Mouse (Mus musculus) spleen, adult 2 months (tissue): ENCODE measurements at regions not wholly inside any gene's neighbourhood (a gene's known extent, or its start where the extent isn't known, plus 50 kb on each side); places are given as distances from the start of the nearest gene placed in this dataset.

Source experiments
- DNase-seq, 2 experiments: peaks; one replicate each; pipeline versions ENCODE4 v3.0.0 to v3.0.0-alpha.2; 2012 to 2021; ENCODE audit warnings: low spot score in 2 of 2, low read depth in 1 of 2
- H3K27ac ChIP-seq: fragments of 200-500 bp; 2 replicates; pipeline ENCODE4 v1.5.1; 2012; ENCODE audit warnings: low read length, inconsistent platforms; ENCODE audit not compliant: insufficient read depth
- H3K27me3 ChIP-seq: fragments of 200-500 bp; 2 replicates; pipeline ENCODE4 v1.6.1; 2012; ENCODE audit warnings: mild to moderate bottlenecking, moderate library complexity, low read length, inconsistent platforms; ENCODE audit not compliant: control insufficient read depth, insufficient read depth
- H3K36me3 ChIP-seq: fragments of 200-500 bp; 2 replicates; pipeline ENCODE4 v1.6.1; 2012; ENCODE audit warnings: mild to moderate bottlenecking, low read length, inconsistent platforms; ENCODE audit not compliant: control insufficient read depth, insufficient read depth
- H3K4me1 ChIP-seq: fragments of 200-500 bp; 2 replicates; pipeline ENCODE4 v1.6.1; 2011; ENCODE audit warnings: inconsistent platforms; ENCODE audit not compliant: control insufficient read depth, insufficient read depth, insufficient read length
- H3K4me3 ChIP-seq: fragments of 200-500 bp; 2 replicates; pipeline ENCODE4 v1.5.1; 2011; ENCODE audit warnings: mild to moderate bottlenecking, inconsistent platforms; ENCODE audit not compliant: insufficient read depth, insufficient read length; ENCODE audit errors: extremely low read depth
- CTCF ChIP-seq: fragments of 200-500 bp; IDR thresholded peaks from 2 replicates; pipeline ENCODE4 v1.5.1; 2011; ENCODE audit warnings: mild to moderate bottlenecking, inconsistent platforms; ENCODE audit not compliant: insufficient read depth, insufficient read length, insufficient replicate concordance; ENCODE audit errors: extremely low read depth
- POLR2A ChIP-seq: fragments of 200-500 bp; IDR thresholded peaks from 2 replicates; pipeline ENCODE4 v1.6.1; 2011; ENCODE audit warnings: low read depth, low read length, inconsistent platforms
- WGBS: fragments of 180-500 bp; shearing (Covaris S2); methylation state at CpG from one replicate; pipeline ENCODE4 v1.1.7; 2018; 5-methylcytosine and 5-hydroxymethylcytosine counted together

DNA sequence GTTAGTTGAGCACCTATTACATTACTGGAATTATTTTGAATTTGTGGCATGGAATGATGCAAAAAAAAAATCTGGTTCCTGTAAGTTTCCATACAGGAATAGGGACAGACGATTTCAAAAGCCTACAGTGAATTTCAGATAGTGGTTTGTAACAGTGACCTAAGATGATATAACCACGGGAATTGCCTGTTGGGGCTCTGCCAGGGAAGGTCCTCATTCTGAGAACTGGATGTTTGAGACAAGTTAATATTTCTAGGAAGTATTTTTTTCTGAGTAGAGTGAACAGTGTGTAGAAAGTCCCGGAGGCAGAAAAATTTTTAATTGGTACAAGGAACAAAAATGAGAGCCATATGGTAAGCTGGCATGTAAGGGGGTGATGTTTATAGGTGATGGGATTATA, 171.3 kb upstream of the Prickle1 start:
- 60% methylated on average over 3 of the region's 3 CpGs for WGBS
- Histone ChIP-seq H3K27me3 (no peaks in the 10 kb centered on the region), H3K36me3 (no peaks in the 10 kb centered on the region), H3K4me1 (no peaks in the 10 kb centered on the region), H3K27ac (no peak overlapping the region), H3K4me3 (no peak overlapping the region)
- no peak for TF ChIP-seq CTCF
- TF ChIP-seq POLR2A, result no peak
- DNase-seq, result no peak

DNA sequence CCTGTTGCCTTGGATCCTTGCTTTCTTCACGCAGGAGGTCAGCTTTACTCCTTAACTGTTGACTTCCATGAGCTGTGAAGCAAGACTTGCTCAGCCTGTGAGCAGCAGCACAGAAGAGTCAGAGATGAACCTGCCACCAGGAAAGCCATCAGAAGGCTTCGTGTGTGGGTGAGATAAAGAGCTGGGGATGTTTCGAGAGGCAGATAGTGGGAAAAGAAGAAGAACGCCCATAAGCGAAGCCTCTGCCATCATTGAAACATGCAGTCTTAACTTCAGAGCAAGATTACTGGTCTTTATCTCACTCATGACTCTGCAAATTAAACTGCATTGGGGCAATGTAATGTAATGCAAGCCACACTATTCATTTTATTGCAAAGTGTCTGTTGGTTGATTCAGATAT, 167.4 kb upstream of the Prickle1 start:
- Histone ChIP-seq H3K27me3 (no peaks in the 10 kb centered on the region), H3K27ac (no peak overlapping the region), H3K4me3 (no peak overlapping the region), H3K4me1 (no peaks in the 10 kb centered on the region), H3K36me3 (no peaks in the 10 kb centered on the region)
- TF ChIP-seq CTCF (no peak), POLR2A (no peak)
- DNase-seq, result no peak
- WGBS, result 84% methylated on average over 5 of the region's 5 CpGs

DNA sequence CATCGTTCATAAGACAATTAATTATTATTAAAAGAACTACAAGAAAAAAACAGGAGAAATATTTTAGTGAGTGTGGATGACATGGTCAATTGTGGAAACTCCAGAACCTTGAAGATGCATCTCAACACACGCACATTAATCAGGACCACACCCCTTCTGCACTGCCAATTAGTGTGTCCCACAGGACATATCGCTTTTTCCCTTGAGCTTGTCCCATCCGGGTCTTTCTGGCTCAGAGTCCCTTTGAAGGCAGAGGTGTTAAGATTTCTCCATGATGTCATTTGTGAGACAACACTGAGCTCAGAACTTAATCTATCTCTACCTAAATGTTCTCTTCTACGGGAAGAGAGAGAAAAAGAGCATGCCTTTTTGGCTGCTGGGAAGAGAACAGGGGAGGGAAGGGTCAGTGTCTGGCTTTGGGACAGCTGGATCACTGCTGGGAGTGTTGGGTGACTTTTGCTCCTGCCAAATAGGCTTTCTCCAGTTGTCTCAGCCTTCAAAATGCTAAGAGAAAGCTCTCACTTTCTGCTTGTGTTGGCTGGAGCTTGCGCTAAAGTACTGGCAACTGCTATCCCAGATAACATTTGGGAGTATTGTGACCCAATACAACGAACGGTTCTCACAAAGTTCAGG, 162.6 kb upstream of the Prickle1 start:
- no peak for DNase-seq
- Histone ChIP-seq H3K36me3 (no peaks in the 10 kb centered on the region), H3K27ac (no peak overlapping the region), H3K4me1 (no peaks in the 10 kb centered on the region), H3K4me3 (no peak overlapping the region), H3K27me3 (no peaks in the 10 kb centered on the region)
- WGBS, result 80% methylated on average over 8 of the region's 8 CpGs
- TF ChIP-seq CTCF (no peak), POLR2A (no peak)

DNA sequence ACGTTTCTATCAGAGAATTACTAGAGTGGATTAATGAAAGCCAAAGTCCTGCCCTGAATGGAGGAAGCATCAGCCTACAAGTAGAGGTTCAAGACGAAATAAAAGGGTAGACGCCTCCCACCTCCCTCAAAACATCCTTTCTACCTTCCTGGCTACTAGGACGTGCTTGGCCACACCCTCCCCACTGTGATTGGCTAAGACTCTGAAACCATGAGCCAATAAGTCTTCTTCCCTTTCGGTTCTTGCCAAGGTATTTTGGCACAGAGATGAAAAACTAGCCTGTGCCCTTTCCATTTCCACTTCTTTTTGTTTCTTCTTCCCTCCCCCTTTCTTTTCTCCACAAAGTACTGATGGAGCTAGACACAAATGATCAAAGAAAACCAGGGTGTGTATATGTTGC, 160.3 kb upstream of the Prickle1 start:
- Histone ChIP-seq H3K36me3 (no peaks in the 10 kb centered on the region), H3K27ac (no peak overlapping the region), H3K4me3 (no peak overlapping the region), H3K4me1 (no peaks in the 10 kb centered on the region), H3K27me3 (no peaks in the 10 kb centered on the region)
- DNase-seq, result no peak
- WGBS, result 76% methylated on average over 5 of the region's 5 CpGs
- TF ChIP-seq POLR2A, result no peak
- no peak for TF ChIP-seq CTCF

DNA sequence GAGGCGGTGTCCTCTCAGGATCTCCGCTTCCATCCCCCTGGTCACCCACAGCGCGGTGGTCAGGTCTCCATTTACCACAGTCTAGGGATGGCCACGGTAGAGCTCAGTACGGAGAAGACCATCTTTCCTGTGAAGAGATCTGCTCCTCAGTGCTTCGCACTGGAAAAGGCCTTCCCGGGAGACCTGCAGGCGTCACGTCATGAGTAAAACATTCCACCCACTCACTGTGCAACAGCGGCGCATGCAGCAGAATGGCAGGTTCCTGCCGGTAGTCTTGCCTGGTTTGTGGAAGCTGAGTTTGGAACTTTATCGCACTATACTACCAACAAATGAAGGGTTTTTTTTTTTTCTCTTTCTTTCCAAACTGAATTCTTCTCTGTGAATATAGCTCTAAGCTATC, 156.1 kb upstream of the Prickle1 start:
- 83% methylated on average over 14 of the region's 14 CpGs for WGBS
- Histone ChIP-seq H3K27ac (no peak overlapping the region), H3K4me1 (no peaks in the 10 kb centered on the region), H3K27me3 (no peaks in the 10 kb centered on the region), H3K36me3 (no peaks in the 10 kb centered on the region), H3K4me3 (no peak overlapping the region)
- TF ChIP-seq CTCF, result no peak
- no peak for TF ChIP-seq POLR2A
- DNase-seq, result no peak

DNA sequence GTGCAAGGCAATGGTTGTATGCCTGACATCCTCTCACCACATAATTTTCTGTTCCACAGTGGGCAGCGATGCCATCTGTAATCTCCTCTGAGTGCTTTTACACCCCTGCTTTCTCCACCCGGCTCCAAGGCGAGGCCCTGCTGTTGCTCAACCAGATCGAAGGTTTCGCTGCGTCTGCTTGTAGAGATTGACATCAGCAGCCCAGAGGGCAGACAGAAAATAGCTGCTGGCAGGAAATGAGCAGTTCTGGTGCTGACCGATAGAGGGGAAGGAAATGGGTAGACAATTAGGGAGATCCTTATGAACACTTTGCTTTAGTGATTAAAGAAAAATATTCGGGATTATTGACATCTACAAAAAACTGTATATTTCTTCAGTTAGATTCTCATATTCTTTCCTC, 155.3 kb upstream of the Prickle1 start:
- no peak overlapping the region for H3K4me3 ChIP-seq
- DNase-seq, result peak in 1 of 2 experiments; percentile 1
- H3K36me3 ChIP-seq, result no peaks in the 10 kb centered on the region
- no peak overlapping the region for H3K27ac ChIP-seq
- WGBS, result 2% methylated on average over 8 of the region's 8 CpGs
- H3K27me3 ChIP-seq, result no peaks in the 10 kb centered on the region
- no peak for TF ChIP-seq POLR2A
- TF ChIP-seq CTCF, result no peak
- no peaks in the 10 kb centered on the region for H3K4me1 ChIP-seq

DNA sequence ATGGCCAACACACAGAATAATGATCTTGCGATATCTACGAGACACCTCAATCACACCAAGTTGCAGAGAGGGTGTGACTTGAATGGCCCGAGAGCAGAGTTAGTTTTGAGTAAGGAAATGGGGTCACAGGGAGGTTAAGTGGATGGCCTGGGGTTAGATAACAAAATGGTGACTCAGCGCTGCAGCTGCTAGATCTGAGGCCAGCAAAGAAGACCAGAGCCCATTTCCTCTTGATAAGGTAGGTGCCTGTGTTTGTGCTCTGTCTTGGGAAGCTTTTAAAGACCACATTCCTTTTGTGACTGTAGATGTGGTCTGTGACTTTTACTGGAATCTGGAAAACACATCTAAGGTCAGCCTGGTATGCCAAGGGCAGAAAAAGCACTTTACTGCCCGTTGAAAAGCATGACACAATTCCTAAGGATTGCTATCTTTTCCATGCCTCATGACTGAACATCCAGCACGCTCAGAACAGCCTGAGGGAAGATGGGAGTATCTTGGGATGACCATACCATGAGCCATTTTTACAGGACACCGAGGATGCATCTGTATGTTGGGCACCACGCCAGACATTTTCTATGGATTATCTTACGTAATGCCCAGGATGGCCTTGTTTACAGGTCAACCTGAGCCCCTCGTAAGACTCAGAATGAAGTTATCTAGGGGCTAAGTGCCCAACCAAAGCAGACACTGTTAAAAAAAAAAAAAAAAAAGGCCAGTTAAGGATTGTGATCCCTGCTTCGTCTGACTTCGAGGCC, 148.7 kb upstream of the Prickle1 start:
- TF ChIP-seq POLR2A, result no peak
- TF ChIP-seq CTCF, result no peak
- WGBS, result 56% methylated on average over 12 of the region's 12 CpGs
- Histone ChIP-seq H3K4me1 (no peaks in the 10 kb centered on the region), H3K27ac (no peak overlapping the region), H3K36me3 (no peaks in the 10 kb centered on the region), H3K27me3 (no peaks in the 10 kb centered on the region), H3K4me3 (no peak overlapping the region)
- DNase-seq, result no peak
